Mouse (Mus musculus) mouse trophoblast stem cell (cell line): ENCODE results near the gene Rassf8.

ENCODE experiments used
- in situ Hi-C, 2 experiments: fragments of 300-500 bp; cut with MseI, MboI; formaldehyde crosslinking; loops; 2 replicates in 1 of 2; 3 replicates in 1 of 2; pipeline ENCODE4 v1.15.1; 2025

The Rassf8 gene

GRCm38 (mm10) chr6:145860350-145860749, 113.8 kb downstream of the Rassf8 start:
- in situ Hi-C loops, result no loop called here

GRCm38 (mm10) chr6:145861462-145862227, 115.1 kb downstream of the Rassf8 start:
- in situ Hi-C loops, result no loop called here

- in situ Hi-C loops, result no loop called here
Observed at GRCm38 (mm10) chr6:145862321-145862720, 115.8 kb downstream of the Rassf8 start.

GRCm38 (mm10) chr6:145862739-145863064, 116.2 kb downstream of the Rassf8 start:
- in situ Hi-C loops, result no loop called here

GRCm38 (mm10) chr6:145863065-145863971, 116.8 kb downstream of the Rassf8 start:
- in situ Hi-C loops, result no loop called here

- in situ Hi-C loops, result no loop called here
Observed at GRCm38 (mm10) chr6:145864171-145864570, 117.6 kb downstream of the Rassf8 start.

GRCm38 (mm10) chr6:145865289-145865885, 118.8 kb downstream of the Rassf8 start, which contains the start of gene Bhlhe41:
Gene Bhlhe41 (minus strand): TSS chr6:145865558.
- in situ Hi-C loops, result no loop called here

- in situ Hi-C loops, result no loop called here
Observed at GRCm38 (mm10) chr6:145865886-145866851, 119.6 kb downstream of the Rassf8 start.

- in situ Hi-C loops, result no loop called here
Observed at GRCm38 (mm10) chr6:145867111-145867510, 120.6 kb downstream of the Rassf8 start.
